Mouse (Mus musculus) kidney, adult 2 months (tissue): Measurements from ENCODE around the gene Tmed2. TPM values are rescaled to one million over a fixed set of nuclear protein-coding genes. Genes with fewer than 3 reads are reported as not detected.
"Not testable (repeated sequence)": the region's sequence is repeated elsewhere in the genome, so short reads cannot be mapped to it uniquely, and the experiment has no call there.

Source experiments
- DNase-seq: peaks from one replicate; pipeline ENCODE4 v3.0.0; 2021
- H3K27ac ChIP-seq: fragments of 200-500 bp; 2 replicates; pipeline ENCODE4 v1.5.1; 2012; ENCODE audit warnings: low read depth, low read length, control low read depth, inconsistent platforms; ENCODE audit not compliant: insufficient read depth
- H3K27me3 ChIP-seq: fragments of 200-500 bp; replicated peaks from 2 replicates; pipeline ENCODE4 v1.6.1; 2012; ENCODE audit warnings: mild to moderate bottlenecking, moderate library complexity, low read length, inconsistent platforms; ENCODE audit not compliant: control insufficient read depth, insufficient read depth
- H3K36me3 ChIP-seq: fragments of 200-500 bp; 2 replicates; pipeline ENCODE4 v1.6.1; 2012; ENCODE audit warnings: mild to moderate bottlenecking, moderate library complexity, low read length, inconsistent platforms; ENCODE audit not compliant: control insufficient read depth, insufficient read depth
- H3K4me1 ChIP-seq: fragments of 200-500 bp; 2 replicates; pipeline ENCODE4 v1.6.1; 2011; ENCODE audit warnings: low read length; ENCODE audit not compliant: control insufficient read depth, insufficient read depth
- H3K4me3 ChIP-seq: fragments of 200-500 bp; 2 replicates; pipeline ENCODE4 v1.5.1; 2011; ENCODE audit warnings: mild to moderate bottlenecking, low read depth, low read length, control low read depth; ENCODE audit not compliant: insufficient read depth
- CTCF ChIP-seq: fragments of 200-500 bp; conservative IDR thresholded peaks from 2 replicates; pipeline ENCODE4 v1.5.1; 2011; ENCODE audit warnings: low read depth, mild to moderate bottlenecking, control low read depth, low read length, moderate library complexity, mixed read lengths; ENCODE audit not compliant: insufficient read depth, insufficient read length
- POLR2A ChIP-seq: fragments of 200-500 bp; IDR thresholded peaks from one replicate; pipeline ENCODE4 v1.6.1; 2011; ENCODE audit warnings: low read depth, low read length, control low read depth
- WGBS: fragments of 180-500 bp; shearing (Covaris S2); methylation state at CpG from one replicate; pipeline ENCODE4 v1.1.7; 2018; 5-methylcytosine and 5-hydroxymethylcytosine counted together
- polyA plus RNA-seq: library from polyadenylated mRNA; depleted of rRNA; stranded (reverse); fragments of >200 nt; gene quantifications from 2 replicates; pipeline ENCODE4 v1.2.3, GENCODE M21; 2012

Gene Tmed2
- polyA plus RNA-seq, 1 experiment: 97.9 TPM

GRCm38 (mm10) chr5:124535016-124535415 is 5.5 kb upstream of the Tmed2 start:
- TF ChIP-seq POLR2A (no peak), CTCF (no peak)
- Histone ChIP-seq H3K36me3 (no peaks in the 10 kb centered on the region), H3K27me3 (no peaks in the 10 kb centered on the region), H3K27ac (no peak overlapping the region), H3K4me3 (no peak overlapping the region), H3K4me1 (peaks cover 5% of the 10 kb centered on the region; the same call in 1 of the 2 replicates)
- no peak for DNase-seq
- WGBS: 70% methylated on average over 5 of the region's 5 CpGs

GRCm38 (mm10) chr5:124536776-124537175 is 3.7 kb upstream of the Tmed2 start:
- DNase-seq: peak; percentile 91
- Histone ChIP-seq H3K27me3 (no peaks in the 10 kb centered on the region), H3K4me3 (peak overlapping the region; percentile 46; the same call in 1 of the 2 replicates), H3K36me3 (no peaks in the 10 kb centered on the region), H3K4me1 (peaks cover 4% of the 10 kb centered on the region; the same call in 1 of the 2 replicates), H3K27ac (peak overlapping the region; percentile 88)
- TF ChIP-seq POLR2A (no peak), CTCF (no peak)
- WGBS: 4% methylated on average over 17 of the region's 17 CpGs

GRCm38 (mm10) chr5:124538813-124539792 is 1.4 kb upstream of the Tmed2 start:
- H3K27me3 ChIP-seq: no peaks in the 10 kb centered on the region
- DNase-seq: peak; percentile 88
- H3K36me3 ChIP-seq: no peaks in the 10 kb centered on the region
- no peak overlapping the region for H3K4me3 ChIP-seq
- H3K4me1 ChIP-seq: peaks cover 5% of the 10 kb centered on the region; the same call in 1 of the 2 replicates
- TF ChIP-seq CTCF: peak; percentile 68
- no peak for TF ChIP-seq POLR2A
- H3K27ac ChIP-seq: no peak overlapping the region
- 75% methylated on average over 16 of the region's 16 CpGs for WGBS

GRCm38 (mm10) chr5:124539905-124540304 is 590 bp upstream of the Tmed2 start:
- no peaks in the 10 kb centered on the region for H3K27me3 ChIP-seq
- no peak overlapping the region for H3K4me3 ChIP-seq
- peaks cover 5% of the 10 kb centered on the region; the same call in 1 of the 2 replicates for H3K4me1 ChIP-seq
- WGBS: 72% methylated on average over 4 of the region's 4 CpGs
- H3K27ac ChIP-seq: no peak overlapping the region
- peaks cover 2% of the 10 kb centered on the region; the same call in 1 of the 2 replicates for H3K36me3 ChIP-seq
- DNase-seq: no peak
- no peak for TF ChIP-seq CTCF
- TF ChIP-seq POLR2A: no peak

- WGBS: under 1% methylated on average over 80 of the region's 89 CpGs
- Histone ChIP-seq H3K27me3 (no peaks in the 10 kb centered on the region), H3K36me3 (peaks cover 2% of the 10 kb centered on the region; the same call in 1 of the 2 replicates), H3K4me3 (peak overlapping the region; percentile 66), H3K27ac (peak overlapping the region; percentile 27), H3K4me1 (peaks cover 5% of the 10 kb centered on the region; the same call in 1 of the 2 replicates)
- DNase-seq: peak; percentile 86
- no peak for TF ChIP-seq POLR2A
- no peak for TF ChIP-seq CTCF
Measured at GRCm38 (mm10) chr5:124540905-124541601, 558 bp downstream of the Tmed2 start.

- peaks cover 4% of the 10 kb centered on the region; the same call in 1 of the 2 replicates for H3K36me3 ChIP-seq
- H3K27me3 ChIP-seq: no peaks in the 10 kb centered on the region
- peaks cover 5% of the 10 kb centered on the region; the same call in 1 of the 2 replicates for H3K4me1 ChIP-seq
- 4% methylated on average over 8 of the region's 8 CpGs for WGBS
- TF ChIP-seq CTCF (no peak), POLR2A (no peak)
- peak overlapping the region; percentile 66 for H3K4me3 ChIP-seq
- peak overlapping the region; percentile 27 for H3K27ac ChIP-seq
- no peak for DNase-seq
Measured at GRCm38 (mm10) chr5:124541602-124541973, 1.1 kb downstream of the Tmed2 start.

GRCm38 (mm10) chr5:124550737-124551136 is 10.2 kb downstream of the Tmed2 start:
- not testable (repeated sequence) for H3K27me3 ChIP-seq, H3K4me1 ChIP-seq, H3K36me3 ChIP-seq, DNase-seq, H3K27ac ChIP-seq, H3K4me3 ChIP-seq
- WGBS: 79% methylated on average over 4 of the region's 4 CpGs

GRCm38 (mm10) chr5:124551349-124552093 is 11.0 kb downstream of the Tmed2 start:
- H3K36me3 ChIP-seq, H3K27ac ChIP-seq, DNase-seq, H3K4me1 ChIP-seq, H3K27me3 ChIP-seq: not testable (repeated sequence)
- 0 out of 2 replicates have a peak overlapping the region, but pooled peaks have one; percentile 9 for H3K4me3 ChIP-seq
- WGBS: 35% methylated on average over 5 of the region's 5 CpGs
